Mouse (Mus musculus): ENCODE measurements at regions not wholly inside any gene's neighbourhood (a gene's known extent, or its start where the extent isn't known, plus 50 kb on each side); places are given as distances from the start of the nearest gene placed in this dataset.

DNA sequence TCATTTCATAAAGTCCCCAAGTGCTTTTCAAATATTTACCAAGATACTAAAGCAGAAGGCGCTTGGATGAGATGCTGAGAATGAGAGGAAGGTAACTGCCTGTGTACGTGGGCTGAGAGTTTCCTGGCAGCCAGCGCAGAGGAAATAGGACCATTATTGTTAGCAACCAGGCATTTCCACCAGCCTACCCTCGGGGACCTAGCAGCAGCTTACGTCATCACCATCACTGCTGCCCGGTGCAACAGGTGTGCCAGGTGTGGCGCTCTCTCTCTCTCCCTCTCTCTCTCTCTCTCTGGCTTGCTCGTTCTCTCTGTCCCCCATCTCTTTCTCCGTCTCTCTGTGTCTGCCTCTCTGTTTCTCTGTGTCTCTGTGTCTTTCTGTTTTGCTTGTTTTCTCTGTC is 55.1 kb upstream of the Fam222a start:
- DNase-seq: peak; percentile 25

DNA sequence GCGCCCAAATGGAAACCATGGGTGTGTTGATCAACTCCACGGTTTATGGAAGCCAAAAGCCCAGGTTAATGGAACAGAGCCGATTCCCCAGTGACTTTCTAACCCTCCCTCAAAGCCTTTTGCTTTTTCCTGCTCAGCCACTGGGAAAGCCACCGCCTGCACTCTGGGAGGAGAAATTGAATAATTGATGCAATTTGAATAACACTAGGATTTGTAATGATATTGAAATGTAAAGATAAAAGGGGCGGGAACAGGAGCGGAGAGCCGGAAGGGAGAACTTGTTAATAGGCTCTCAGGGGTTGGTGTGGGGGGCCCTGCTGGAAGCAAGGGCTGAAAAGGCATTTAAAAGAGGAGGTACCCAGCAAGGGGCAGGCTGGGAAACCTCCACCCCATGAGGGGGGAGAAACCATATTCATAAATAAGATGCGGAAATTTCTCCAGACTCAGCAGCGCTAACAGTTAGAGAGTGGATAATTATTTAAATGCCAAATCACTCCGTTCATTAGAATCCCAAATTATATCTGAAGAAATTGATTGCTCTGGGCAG is 53.8 kb upstream of the Fam222a start:
- no peak for DNase-seq

DNA sequence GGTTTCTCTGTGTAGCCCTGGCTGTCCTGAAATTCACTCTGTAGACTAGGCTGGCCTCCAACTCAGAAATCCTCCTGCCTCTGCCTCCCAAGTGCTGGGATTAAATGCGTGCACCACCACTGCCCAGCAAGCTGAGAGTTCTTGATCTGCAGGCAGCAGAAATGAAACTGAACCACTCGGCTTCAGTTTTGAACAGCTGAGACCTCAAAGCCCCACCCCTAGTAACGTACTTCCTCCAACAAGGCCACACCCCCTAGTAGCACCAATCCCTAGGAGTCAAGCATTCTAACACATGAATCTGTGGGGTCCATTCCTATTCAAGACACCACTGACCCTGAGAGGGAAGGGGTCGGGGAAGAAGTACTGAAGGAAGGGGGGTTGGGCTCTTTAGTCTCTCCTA is 50.8 kb upstream of the Fam222a start:
- no peak for DNase-seq

DNA sequence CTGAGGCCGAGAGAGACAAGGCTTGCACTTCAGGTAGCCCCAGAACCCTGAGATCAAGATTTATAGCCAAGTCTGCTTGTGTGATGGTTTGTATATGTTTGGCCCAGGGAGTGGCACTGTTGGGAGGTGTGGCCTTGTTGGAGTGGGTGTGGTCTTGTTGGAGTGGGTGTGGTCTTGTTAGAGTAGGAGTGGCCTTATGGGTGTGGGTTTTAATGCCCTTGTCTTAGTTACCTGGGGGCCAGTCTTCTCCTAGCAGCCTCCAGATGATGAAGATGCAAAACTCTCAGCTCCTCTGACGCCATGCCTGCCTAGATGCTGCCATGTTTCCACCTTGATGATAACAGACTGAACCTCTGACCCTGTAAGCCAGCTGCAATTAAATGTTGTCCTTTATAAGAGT is 49.8 kb upstream of the Fam222a start:
- DNase-seq: no peak
